Mouse (Mus musculus): ENCODE results near the gene Dnah8. TPM values are rescaled to one million over a fixed set of nuclear protein-coding genes. Genes with fewer than 3 reads are reported as not detected.

The Dnah8 gene
- polyA plus RNA-seq (2014; fragmentation: Illumina TruSeq; extraction: RNeasy Lipid Tissue Mini Kit (QIAGEN cat#74804); ENCODE audit: low read depth, low replicate concordance), result 0.04 TPM

GRCm38 (mm10) chr17:30624132-30624531 lies at the start of gene Dnah8:
TSS of gene Dnah8 (plus strand) at chr17:30624354.

GRCm38 (mm10) chr17:30575941-30576773 lies 48.0 kb upstream of the Dnah8 start, which contains the start of gene Btbd9:
TSS of gene Btbd9 (minus strand) at chr17:30576488.

GRCm38 (mm10) chr17:30626719-30627118 lies 2.6 kb downstream of the Dnah8 start, which contains the start of gene Glo1:
TSS of gene Glo1 (minus strand) at chr17:30626871.

DNA sequence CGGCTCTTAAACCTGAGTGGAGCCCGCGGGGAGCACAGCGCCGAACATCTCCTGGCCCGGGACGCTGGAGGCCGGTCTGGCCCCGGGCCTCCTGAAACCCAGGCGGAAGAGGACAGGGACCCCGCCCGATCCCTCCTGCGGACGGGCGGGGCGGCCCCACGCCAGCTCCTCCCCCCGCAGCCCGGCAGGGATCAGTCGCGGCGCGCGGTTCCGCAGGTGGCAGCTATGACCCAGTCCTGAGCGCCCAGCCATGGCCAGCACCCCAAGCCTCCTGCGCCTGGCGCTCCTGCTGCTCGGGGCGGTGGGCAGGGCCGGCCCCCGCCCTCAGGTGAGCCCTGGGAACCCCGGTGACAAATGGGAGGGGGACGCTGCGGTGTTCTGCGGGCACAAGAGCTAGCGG lies 277.5 kb downstream of the Dnah8 start, which contains the start of gene Glp1r:
Glp1r (plus strand) TSS at position 191 of the 400 bp plus-strand sequence.

Other genes with a start within 250 kb of the Dnah8 start
- 4.6 TPM for gene Btbd9, start 47.9 kb upstream of the Dnah8 start, polyA plus RNA-seq (2014; fragmentation: Illumina TruSeq; extraction: RNeasy Lipid Tissue Mini Kit (QIAGEN cat#74804); ENCODE audit: low read depth, low replicate concordance)
- gene Glo1, start 2.5 kb downstream of the Dnah8 start, polyA plus RNA-seq (2014; fragmentation: Illumina TruSeq; extraction: RNeasy Lipid Tissue Mini Kit (QIAGEN cat#74804); ENCODE audit: low read depth, low replicate concordance), result 190 TPM